Mouse (Mus musculus) liver, embryonic 13.5 days (tissue): Measurements from ENCODE around the gene Nphp3. TPM values are rescaled to one million over a fixed set of nuclear protein-coding genes. Genes with fewer than 3 reads are reported as not detected.

Experiments
- ATAC-seq: fragments of 200-750 bp; cut with Nextera tagmentation; 2 replicates; pipeline ENCODE4 v1.8.0; 2017; ENCODE audit warnings: low read depth, mild to moderate bottlenecking, moderate number of reproducible peaks, moderate library complexity
- DNase-seq: peaks from one replicate; pipeline ENCODE4 v3.0.0; 2022
- H3K27ac ChIP-seq: fragments of 300-500 bp; sonication (generic); 2 replicates; pipeline ENCODE4 v1.5.1; 2015; ENCODE audit warnings: moderate library complexity, mild to moderate bottlenecking, inconsistent platforms
- H3K27me3 ChIP-seq: fragments of 300-500 bp; sonication (generic); 2 replicates; pipeline ENCODE4 v1.6.1; 2015; ENCODE audit warnings: mild to moderate bottlenecking, inconsistent platforms
- H3K36me3 ChIP-seq: fragments of 300-500 bp; sonication (generic); 2 replicates; pipeline ENCODE4 v1.6.1; 2015; ENCODE audit warnings: mild to moderate bottlenecking, inconsistent platforms
- H3K4me1 ChIP-seq: fragments of 300-500 bp; sonication (generic); replicated peaks from 2 replicates; pipeline ENCODE4 v1.6.1; 2015; ENCODE audit warnings: inconsistent platforms
- H3K4me2 ChIP-seq: fragments of 300-500 bp; sonication (generic); 2 replicates; pipeline ENCODE4 v1.6.1; 2015; ENCODE audit warnings: inconsistent platforms, mild to moderate bottlenecking, moderate library complexity
- H3K4me3 ChIP-seq: fragments of 300-500 bp; sonication (generic); replicated peaks from 2 replicates; pipeline ENCODE4 v1.5.1; 2015; ENCODE audit warnings: mild to moderate bottlenecking, inconsistent platforms
- H3K9ac ChIP-seq: fragments of 300-500 bp; sonication (generic); 2 replicates; pipeline ENCODE4 v1.6.1; 2015; ENCODE audit warnings: mild to moderate bottlenecking, inconsistent platforms
- H3K9me3 ChIP-seq: fragments of 300-500 bp; sonication (generic); replicated peaks from 2 replicates; pipeline ENCODE4 v1.6.1; 2016; ENCODE audit warnings: inconsistent platforms
- WGBS: fragments of 180-500 bp; shearing (Covaris S2); methylation state at CpG from one replicate; pipeline ENCODE4 v1.1.7; 2015; ENCODE audit not compliant: insufficient replicate concordance; 5-methylcytosine and 5-hydroxymethylcytosine counted together
- polyA plus RNA-seq: library from polyadenylated mRNA; unstranded; fragments of >200 nt; fragmentation: Nextera tagmentation; extraction: Ambion mirVana; gene quantifications from 2 replicates; pipeline ENCODE4 v1.2.1, GENCODE M21; 2015

Gene Nphp3
- polyA plus RNA-seq, 1 experiment from 2014 or later = 0.99 TPM

DNA sequence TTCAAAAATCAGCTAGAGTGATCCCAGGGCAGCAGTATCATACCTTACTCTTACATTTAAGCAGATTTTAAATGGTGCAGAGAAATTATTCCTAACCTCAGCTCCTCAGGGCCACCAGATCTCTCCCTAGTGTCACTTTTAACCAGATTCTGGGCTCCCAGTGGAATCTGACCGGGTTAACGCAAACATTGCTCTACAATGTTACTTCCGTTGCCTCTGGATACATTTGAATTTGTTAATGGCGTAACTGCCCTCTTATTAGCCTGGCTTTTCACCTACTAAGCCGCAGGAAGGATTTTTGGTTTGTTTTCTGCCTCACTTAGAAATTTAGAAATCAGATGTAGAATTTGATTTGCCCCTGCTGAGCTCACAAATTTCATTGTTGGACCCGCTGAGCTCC lies 32.4 kb downstream of the Nphp3 start:
- no peak for ATAC-seq
- Histone ChIP-seq H3K4me2 (no peak overlapping the region), H3K4me3 (no peak overlapping the region), H3K36me3 (no peaks in the 10 kb centered on the region), H3K9me3 (no peaks in the 10 kb centered on the region), H3K4me1 (no peaks in the 10 kb centered on the region), H3K27me3 (no peaks in the 10 kb centered on the region), H3K27ac (no peak overlapping the region), H3K9ac (no peak overlapping the region)
- DNase-seq = no peak
- WGBS = 66% methylated on average over 6 of the region's 6 CpGs

DNA sequence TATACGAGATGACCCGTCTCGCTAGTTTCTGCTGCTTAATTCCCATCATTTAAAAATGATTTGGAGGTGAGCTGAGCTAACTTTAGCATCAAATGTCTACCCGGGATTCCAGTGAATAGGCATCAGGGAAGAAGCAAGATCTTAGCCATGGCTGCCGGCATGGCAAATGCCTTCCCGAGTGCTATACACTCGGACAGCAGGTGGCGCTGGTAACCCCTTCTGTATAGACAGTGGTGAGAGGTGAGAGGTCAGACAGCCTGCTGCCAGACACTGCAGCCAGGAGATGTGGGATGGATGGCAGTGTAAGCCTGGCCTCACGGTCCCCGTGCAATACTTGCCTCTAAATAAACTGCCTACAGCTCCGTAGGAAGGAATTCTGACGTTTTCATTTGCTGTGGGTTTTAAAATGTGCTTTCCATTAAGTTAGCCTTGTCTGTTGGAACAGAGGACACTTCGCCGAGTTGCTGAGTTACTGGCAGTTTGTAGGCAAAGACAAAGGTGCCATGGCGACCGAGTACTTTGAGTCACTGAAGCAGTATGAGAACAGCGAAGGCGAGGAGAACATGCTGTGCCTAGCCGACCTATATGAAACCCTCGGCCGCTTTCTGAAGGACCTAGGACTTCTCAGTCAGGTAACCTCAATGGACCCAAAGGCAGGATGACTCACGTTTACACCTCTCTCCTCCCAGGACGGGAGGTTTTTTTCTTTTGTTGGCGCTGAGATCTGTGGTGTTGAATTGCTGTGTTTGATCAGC lies 33.1 kb downstream of the Nphp3 start:
- Histone ChIP-seq H3K4me3 (no peak overlapping the region), H3K4me2 (no peak overlapping the region), H3K36me3 (no peaks in the 10 kb centered on the region), H3K9me3 (no peaks in the 10 kb centered on the region), H3K27ac (no peak overlapping the region), H3K9ac (no peak overlapping the region), H3K27me3 (no peaks in the 10 kb centered on the region), H3K4me1 (no peaks in the 10 kb centered on the region)
- DNase-seq = peak; percentile 49
- ATAC-seq = peak; percentile 61; the same call in 1 of the 2 replicates
- WGBS = 42% methylated on average over 24 of the region's 24 CpGs

DNA sequence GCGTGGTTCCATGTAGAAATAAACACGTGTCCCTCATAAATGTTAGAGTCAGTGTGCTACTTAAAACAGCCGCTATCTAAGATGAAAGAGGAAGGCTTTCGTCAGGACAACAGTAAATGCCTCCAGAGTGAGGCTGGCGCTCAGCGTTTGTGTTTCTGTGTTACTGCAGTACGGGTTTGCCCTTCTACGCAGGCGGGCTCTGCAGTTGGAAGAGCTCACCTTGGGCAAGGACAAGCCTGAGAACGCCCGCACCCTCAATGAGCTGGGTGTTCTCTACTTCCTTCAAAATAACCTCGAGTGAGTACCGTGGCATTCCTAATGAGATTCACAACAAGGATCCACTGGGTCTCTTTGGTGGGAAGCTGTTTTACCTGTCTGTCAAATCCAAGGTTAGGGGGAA lies 35.9 kb downstream of the Nphp3 start:
- DNase-seq (no peak), ATAC-seq (no peak)
- Histone ChIP-seq H3K4me2 (no peak overlapping the region), H3K4me1 (no peaks in the 10 kb centered on the region), H3K36me3 (no peaks in the 10 kb centered on the region), H3K27me3 (no peaks in the 10 kb centered on the region), H3K9ac (no peak overlapping the region), H3K9me3 (no peaks in the 10 kb centered on the region), H3K4me3 (no peak overlapping the region), H3K27ac (no peak overlapping the region)
- WGBS = 78% methylated on average over 13 of the region's 13 CpGs

DNA sequence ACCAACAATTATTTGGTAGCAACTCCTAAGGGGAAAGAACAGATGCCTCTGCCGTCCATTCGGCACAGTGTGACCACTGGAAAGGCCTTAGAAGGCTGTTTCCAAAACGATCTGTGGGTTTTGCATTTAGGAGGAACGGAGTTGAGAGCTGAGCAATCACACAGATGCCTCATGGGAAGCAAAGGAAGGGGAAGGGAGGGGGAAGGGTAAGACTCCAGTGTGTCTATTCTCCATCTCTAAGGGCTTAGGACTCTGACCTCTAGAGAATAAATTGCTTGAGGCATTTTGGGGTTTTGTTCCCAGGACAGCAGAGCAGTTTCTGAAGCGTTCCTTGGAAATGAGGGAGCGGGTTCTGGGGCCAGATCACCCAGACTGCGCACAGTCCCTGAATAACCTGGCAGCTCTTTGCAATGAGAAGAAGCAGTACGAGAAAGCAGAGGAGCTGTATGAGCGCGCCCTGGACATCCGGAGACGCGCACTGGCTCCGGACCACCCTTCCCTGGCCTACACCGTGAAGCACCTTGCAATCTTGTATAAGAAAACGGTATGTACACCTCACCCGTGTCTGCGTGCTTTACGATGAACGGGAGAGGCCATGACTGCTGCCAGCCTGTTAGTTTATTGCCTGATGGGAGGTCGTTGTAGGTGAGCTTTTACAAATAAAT lies 36.8 kb downstream of the Nphp3 start:
- Histone ChIP-seq H3K4me1 (no peaks in the 10 kb centered on the region), H3K27me3 (no peaks in the 10 kb centered on the region), H3K27ac (no peak overlapping the region), H3K4me2 (no peak overlapping the region), H3K9ac (no peak overlapping the region), H3K36me3 (no peaks in the 10 kb centered on the region), H3K4me3 (no peak overlapping the region), H3K9me3 (no peaks in the 10 kb centered on the region)
- DNase-seq = no peak
- 79% methylated on average over 21 of the region's 21 CpGs for WGBS
- no peak for ATAC-seq

DNA sequence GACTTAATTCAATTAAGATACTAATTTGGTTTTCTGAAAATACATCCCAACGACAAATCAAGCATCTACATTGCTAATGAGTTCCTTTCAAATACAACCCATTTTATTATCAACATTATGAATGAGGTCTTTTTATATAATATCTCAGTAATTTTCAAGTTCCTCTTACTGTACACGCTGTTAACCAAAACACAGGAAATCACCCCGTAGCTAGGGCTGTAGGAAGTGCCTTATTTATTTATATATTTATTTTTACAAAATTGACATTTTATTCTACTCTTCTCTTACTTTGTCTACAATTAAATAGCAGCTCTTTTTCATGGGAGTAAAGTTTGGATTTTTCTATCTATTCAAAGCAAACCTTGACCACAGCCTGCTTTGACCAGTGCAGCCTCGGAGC lies 37.4 kb downstream of the Nphp3 start:
- ATAC-seq = no peak
- Histone ChIP-seq H3K27ac (no peak overlapping the region), H3K9ac (no peak overlapping the region), H3K27me3 (no peaks in the 10 kb centered on the region), H3K4me1 (no peaks in the 10 kb centered on the region), H3K4me2 (no peak overlapping the region), H3K9me3 (no peaks in the 10 kb centered on the region), H3K4me3 (no peak overlapping the region), H3K36me3 (no peaks in the 10 kb centered on the region)
- DNase-seq = no peak
- 50% methylated on average over 4 of the region's 4 CpGs for WGBS

DNA sequence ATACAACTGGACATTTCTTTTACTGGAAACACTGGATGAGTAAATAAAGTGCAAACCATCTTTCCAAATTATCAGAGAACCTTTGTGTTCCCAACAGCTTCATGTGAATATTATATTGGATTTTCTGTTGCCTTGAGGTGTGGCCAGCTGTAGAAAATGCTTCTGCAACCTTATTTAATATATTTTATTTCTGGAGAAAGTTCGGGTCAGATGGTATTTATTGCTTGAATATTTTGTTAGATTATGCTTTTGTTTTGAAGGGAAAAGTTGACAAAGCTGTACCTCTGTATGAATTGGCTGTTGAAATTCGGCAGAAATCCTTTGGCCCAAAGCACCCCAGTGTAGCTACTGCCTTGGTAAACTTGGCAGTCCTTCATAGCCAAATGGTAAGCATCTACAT lies 38.0 kb downstream of the Nphp3 start, which contains the start of gene Gm28305:
TSS of gene Gm28305 (plus strand) at position 301 of the 400 bp plus-strand sequence.
- no peak within 1 kb of the TSS for H3K4me3 ChIP-seq
- H3K4me2 ChIP-seq = no peak within 1 kb of the TSS
- no peaks in the 10 kb centered on the region for H3K36me3 ChIP-seq
- DNase-seq (no peak), ATAC-seq (no peak)
- no peak within 1 kb of the TSS for H3K9ac ChIP-seq
- 51% methylated on average over 2 of the region's 2 CpGs for WGBS
- no peak within 1 kb of the TSS for H3K27ac ChIP-seq
- H3K9me3 ChIP-seq = no peaks in the 10 kb centered on the region
- no peaks in the 10 kb centered on the region for H3K27me3 ChIP-seq
- no peaks in the 10 kb centered on the region for H3K4me1 ChIP-seq

DNA sequence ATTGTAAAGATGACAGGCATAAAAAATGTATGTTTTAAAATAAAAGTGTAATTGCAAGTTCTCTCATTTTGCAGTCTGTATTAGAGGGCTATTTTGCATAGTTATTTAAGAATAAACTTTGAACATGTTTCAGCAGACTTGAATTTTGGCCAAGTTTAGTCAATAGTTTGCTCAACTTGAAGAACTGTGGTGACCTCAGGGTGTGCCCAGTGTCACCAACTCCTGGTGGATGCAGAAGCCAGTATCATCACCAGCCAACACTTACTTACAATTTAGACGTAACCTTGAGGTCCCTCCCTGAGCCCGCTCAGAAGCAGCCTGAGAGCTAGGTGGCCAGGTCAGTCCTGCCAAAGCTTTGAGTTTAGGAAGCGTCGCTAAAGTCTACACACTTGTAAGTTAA lies 41.3 kb downstream of the Nphp3 start:
- Histone ChIP-seq H3K9me3 (no peaks in the 10 kb centered on the region), H3K27ac (no peak overlapping the region), H3K4me1 (no peaks in the 10 kb centered on the region), H3K27me3 (no peaks in the 10 kb centered on the region), H3K4me2 (no peak overlapping the region), H3K9ac (no peak overlapping the region), H3K4me3 (no peak overlapping the region), H3K36me3 (peaks cover 24% of the 10 kb centered on the region)
- ATAC-seq (no peak), DNase-seq (no peak)
- 74% methylated on average over 4 of the region's 4 CpGs for WGBS

DNA sequence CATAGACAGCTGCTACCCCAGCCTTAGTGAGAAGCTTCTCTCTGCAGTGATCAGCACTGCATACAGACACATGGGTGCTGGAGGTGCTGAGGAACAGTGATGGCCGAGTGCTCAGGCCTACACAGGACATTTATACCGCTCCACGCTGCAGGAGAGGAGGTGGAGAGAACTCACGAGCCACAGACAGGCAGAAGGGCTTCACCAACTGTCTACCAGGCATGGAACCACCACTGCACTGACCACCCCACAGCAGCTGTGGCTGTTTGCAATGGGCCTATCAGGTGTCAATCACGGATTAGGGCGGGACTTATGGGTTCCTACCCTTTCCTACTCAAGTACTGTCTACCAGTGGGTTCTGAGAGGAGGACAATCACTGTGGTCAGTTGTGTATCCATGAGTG lies 48.7 kb downstream of the Nphp3 start:
- Histone ChIP-seq H3K4me3 (no peak overlapping the region), H3K27me3 (no peaks in the 10 kb centered on the region), H3K9me3 (no peaks in the 10 kb centered on the region), H3K9ac (no peak overlapping the region), H3K4me2 (no peak overlapping the region), H3K36me3 (peaks cover 88% of the 10 kb centered on the region), H3K4me1 (no peaks in the 10 kb centered on the region), H3K27ac (no peak overlapping the region)
- DNase-seq (no peak), ATAC-seq (no peak)
- WGBS = 74% methylated on average over 6 of the region's 6 CpGs

DNA sequence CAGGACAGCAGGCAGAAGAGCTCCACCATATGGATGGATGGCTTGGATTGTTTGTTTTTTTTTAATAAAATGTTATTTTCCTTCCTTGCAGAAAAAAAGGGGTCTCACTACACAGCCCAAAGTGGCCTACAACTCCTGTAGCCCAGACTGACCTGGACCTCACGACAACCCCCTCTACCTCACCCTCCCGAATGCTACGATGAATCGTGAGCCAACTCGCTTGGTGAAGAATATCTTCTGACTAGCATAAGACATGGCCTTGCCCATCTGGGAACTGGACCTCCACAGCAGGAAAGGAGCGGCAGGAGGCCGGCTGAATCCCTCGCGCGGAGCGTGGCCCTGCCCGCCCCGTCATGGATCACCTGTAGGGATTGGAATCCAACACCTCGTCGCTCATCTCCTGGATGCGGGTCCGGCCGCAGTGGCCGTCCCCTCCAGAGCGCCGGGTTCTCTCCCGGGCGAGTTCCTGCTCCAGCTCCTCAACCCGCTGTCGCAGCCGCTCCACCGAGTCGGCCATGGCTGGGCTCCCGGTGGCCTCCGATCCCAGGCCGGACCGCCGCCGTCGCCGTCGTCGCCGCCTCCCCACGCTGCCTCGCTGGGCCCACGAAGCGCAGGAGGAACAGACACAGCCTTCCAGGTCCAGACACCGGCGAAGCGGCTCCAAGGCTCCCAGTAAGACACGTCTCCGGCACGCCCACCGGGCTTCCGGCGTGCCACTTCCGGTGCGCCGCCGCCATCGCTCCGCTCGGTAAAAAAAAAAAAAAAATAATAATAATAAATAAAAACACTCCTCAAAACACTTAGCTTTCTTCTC lies 60.3 kb downstream of the Nphp3 start, which contains the start of gene Uba5:
TSS of gene Uba5 (minus strand) at position 705 of the 814 bp plus-strand sequence.
- no peaks in the 10 kb centered on the region for H3K27me3 ChIP-seq
- peak within 1 kb of the TSS; percentile 93 for H3K4me2 ChIP-seq
- ATAC-seq (peak; percentile 75), DNase-seq (peak; percentile 61)
- peak within 1 kb of the TSS; percentile 87 for H3K9ac ChIP-seq
- peak within 1 kb of the TSS; percentile 58 for H3K27ac ChIP-seq
- H3K9me3 ChIP-seq = no peaks in the 10 kb centered on the region
- H3K4me1 ChIP-seq = peaks cover 24% of the 10 kb centered on the region
- peak within 1 kb of the TSS; percentile 87 for H3K4me3 ChIP-seq
- H3K36me3 ChIP-seq = peaks cover 25% of the 10 kb centered on the region
- WGBS = 1% methylated on average over 59 of the region's 59 CpGs

DNA sequence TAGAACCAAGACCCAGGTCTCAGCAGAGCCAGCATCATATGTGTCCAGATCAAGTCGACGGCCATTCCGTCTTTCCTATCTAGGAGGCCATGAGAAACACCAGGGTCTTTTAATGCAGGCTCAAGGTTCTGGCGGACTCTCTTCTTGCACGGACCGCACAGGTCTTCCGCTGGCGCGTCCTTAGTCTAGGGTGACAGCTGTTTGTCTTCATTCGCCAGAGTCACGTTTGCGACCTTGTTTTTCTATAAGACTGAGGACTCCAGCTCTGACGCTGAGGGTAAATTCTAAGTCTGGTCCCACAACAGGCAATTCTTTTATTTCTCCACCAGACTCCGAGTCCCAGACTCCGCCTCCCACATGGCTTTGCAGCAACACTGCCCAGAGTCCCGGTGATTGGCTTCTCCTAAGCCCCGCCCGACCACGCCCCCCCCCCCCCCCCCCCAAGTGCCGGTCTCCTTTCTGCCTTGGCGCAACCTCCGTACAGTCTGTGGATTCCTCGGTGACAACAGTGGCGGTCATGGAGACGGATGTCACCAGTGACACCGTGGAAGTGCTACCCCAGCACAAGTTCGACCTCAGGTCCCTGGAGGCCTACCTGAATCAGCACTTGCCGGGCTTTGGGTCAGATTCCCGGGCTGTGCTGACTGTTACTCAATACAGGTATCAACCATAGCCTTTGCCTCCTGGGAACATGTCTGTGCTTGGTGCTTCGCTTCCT lies 61.1 kb downstream of the Nphp3 start, which contains the start of gene Acad11:
TSS of gene Acad11 (plus strand) at position 134 of the 718 bp plus-strand sequence.
- peaks cover 24% of the 10 kb centered on the region for H3K4me1 ChIP-seq
- H3K9ac ChIP-seq = peak within 1 kb of the TSS; percentile 87
- peak; percentile 73 for DNase-seq
- H3K36me3 ChIP-seq = peaks cover 19% of the 10 kb centered on the region
- peak within 1 kb of the TSS; percentile 58 for H3K27ac ChIP-seq
- H3K4me3 ChIP-seq = peak within 1 kb of the TSS; percentile 87
- no peaks in the 10 kb centered on the region for H3K27me3 ChIP-seq
- peak within 1 kb of the TSS; percentile 93 for H3K4me2 ChIP-seq
- no peaks in the 10 kb centered on the region for H3K9me3 ChIP-seq
- peak; percentile 96 for ATAC-seq
- WGBS = under 1% methylated on average over 28 of the region's 30 CpGs
